Mouse (Mus musculus) lung, adult 2 months (tissue): Measurements from ENCODE around the gene Pde10a.

Experiments used
- CTCF ChIP-seq: fragments of 200-500 bp; IDR thresholded peaks from 2 replicates; pipeline ENCODE4 v1.5.1; 2011; ENCODE audit warnings: mild to moderate bottlenecking, low read length, control low read depth; ENCODE audit not compliant: insufficient read depth
- POLR2A ChIP-seq: fragments of 200-500 bp; IDR thresholded peaks from 2 replicates; pipeline ENCODE4 v1.6.1; 2011; ENCODE audit warnings: low read depth, mild to moderate bottlenecking, control low read depth, low read length, borderline replicate concordance; ENCODE audit errors: extremely low read depth

- TF ChIP-seq CTCF: no peak
- TF ChIP-seq POLR2A: no peak
Measured at GRCm38 (mm10) chr17:8798531-8799295, 273.5 kb downstream of the Pde10a start.
